Mouse (Mus musculus) spleen, postnatal 10 days (tissue): ENCODE results near the gene Tbc1d16.
"Not testable (repeated sequence)": the region's sequence is repeated elsewhere in the genome, so short reads cannot be mapped to it uniquely, and the experiment has no call there.

Experiments used
- DNase-seq, 2 experiments: peaks; one replicate each; pipeline ENCODE4 v3.0.0; 2021 to 2022; ENCODE audit warnings: low spot score in 2 of 2

Tbc1d16 gene

GRCm38 (mm10) chr11:119116992-119117391, 111.3 kb downstream of the Tbc1d16 start:
- DNase-seq: no peak

DNA sequence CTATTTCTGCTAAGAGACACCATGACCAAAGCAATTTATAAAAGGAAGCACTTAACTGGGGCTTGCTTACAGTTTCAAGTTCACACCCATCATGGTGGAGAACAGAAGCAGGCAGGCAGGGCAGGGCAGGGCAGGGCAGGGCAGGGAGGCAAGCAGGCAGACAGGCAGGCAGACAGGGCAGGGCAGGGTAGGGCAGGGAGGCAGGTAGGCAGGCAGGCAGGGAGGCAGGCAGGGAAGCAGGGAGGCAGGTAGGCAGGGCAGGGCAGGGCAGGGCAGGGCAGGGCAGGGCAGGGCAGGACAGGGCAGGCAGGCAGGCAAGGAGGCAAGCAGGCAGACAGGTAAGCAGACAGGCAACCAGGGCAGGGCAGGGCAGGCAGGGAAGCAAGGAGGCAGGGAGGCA, 115.6 kb downstream of the Tbc1d16 start:
- DNase-seq: no peak

GRCm38 (mm10) chr11:119111345-119111744, 117.0 kb downstream of the Tbc1d16 start:
- DNase-seq: peak in 1 of 2 experiments; percentile 76

- no peak for DNase-seq
Observed at GRCm38 (mm10) chr11:119109415-119110071, 118.8 kb downstream of the Tbc1d16 start.

DNA sequence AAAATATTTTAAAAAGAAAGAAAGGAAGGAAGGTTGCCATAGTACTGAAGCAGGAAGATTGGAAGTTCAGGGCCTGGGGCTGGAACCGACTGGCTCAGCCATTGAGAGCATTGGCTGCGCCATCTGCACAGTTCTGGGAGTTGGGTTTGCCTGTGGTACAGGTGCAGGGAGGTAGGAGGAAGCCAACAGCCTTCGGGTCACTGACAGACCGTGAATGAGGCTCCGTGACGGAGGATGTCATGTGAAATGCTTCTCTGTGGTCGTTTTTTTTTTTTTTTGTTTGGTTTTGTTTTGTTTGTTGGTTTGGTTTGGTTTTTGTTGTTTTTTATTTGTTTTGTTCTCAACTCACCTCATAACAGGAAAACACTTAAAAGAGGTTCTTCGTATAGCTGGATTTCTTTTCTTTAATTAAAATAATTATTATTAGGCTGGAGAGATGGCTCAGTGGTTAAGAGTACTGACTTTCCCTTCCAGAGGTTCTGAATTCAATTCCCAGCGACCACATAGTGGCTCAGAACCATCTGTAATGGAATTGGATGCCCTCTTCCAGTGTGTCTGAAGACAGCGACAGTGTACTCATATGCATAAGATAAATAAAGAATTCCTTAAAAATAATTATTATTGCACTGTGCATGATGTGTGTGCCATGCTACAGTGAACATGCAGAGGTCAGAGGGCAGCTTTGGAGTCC, 119.6 kb downstream of the Tbc1d16 start:
- DNase-seq: peak in 1 of 2 experiments; percentile 37

GRCm38 (mm10) chr11:119106289-119106688, 122.0 kb downstream of the Tbc1d16 start:
- DNase-seq: peak in 1 of 2 experiments; percentile 49

- DNase-seq: no peak
Observed at GRCm38 (mm10) chr11:119105748-119106147, 122.6 kb downstream of the Tbc1d16 start.

GRCm38 (mm10) chr11:119105071-119105609, 123.2 kb downstream of the Tbc1d16 start:
- DNase-seq: no peak

DNA sequence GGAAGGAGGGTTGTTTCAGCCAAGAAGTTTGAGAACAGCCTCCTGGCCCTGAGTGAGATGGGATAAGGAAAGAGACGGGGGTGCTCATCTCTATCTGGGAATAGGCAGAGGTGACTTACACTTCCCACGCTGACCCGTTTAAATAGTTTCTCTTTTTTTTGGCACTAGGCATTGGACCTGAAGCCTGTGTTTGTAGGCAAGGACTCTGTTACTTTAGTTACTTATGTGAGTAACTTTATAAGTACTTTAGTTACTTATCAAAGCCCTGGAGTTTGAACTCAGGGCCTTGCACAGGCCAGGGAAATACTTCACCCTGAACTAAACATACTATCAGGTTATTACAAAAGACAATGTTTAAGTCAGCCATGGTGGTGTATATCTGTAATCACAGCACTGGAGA, 124.3 kb downstream of the Tbc1d16 start:
- no peak for DNase-seq

GRCm38 (mm10) chr11:119100355-119100754, 127.9 kb downstream of the Tbc1d16 start:
- not testable (repeated sequence) for DNase-seq

DNA sequence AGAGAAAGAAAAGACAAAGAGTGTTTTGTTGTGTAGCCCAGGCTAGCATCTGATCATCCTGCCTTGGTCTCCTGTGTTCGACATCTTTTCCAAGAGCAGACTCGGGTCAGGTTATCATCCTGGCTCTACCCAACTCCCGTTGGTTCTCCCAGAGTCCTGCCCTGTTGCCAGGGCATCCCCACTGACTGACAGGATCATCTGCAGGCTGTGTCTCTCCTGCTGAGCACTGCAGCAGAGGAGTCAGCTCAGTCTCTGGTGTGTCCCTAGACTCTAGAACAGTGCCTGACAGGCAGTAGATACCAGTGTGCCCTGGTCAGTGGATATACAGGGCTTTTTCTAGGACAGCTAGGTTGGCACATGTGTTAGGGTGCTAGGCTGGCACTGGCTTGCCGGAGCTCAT, 130.1 kb downstream of the Tbc1d16 start:
- no peak for DNase-seq

DNA sequence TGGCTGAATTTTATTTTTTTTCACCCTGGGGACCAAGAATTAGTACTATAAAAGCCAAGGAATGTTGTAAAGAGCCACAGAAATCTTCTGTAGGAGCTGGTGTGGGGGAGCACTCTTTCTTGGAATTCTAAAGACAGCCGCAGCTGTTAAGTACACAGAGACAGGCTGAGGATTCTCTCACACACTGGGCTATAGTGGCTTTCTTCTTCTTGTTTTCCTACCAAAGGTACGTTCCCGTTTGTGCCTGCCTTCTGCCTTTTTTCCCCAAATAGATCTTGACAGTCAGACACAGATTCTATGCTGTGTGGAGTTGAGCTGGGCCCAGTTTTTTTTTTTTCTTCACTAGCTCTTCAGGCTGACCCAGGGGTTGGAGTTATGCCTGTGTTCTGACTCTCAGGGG, 132.9 kb downstream of the Tbc1d16 start:
- DNase-seq: no peak

GRCm38 (mm10) chr11:119093322-119093721, 135.0 kb downstream of the Tbc1d16 start:
- no peak for DNase-seq
